Mouse (Mus musculus) E14TG2a.4 (cell line): Measurements from ENCODE around the gene Hadhb.
"Not testable (repeated sequence)": the region's sequence is repeated elsewhere in the genome, so short reads cannot be mapped to it uniquely, and the experiment has no call there.

Source experiments
- CTCF ChIP-seq: conservative IDR thresholded peaks from 2 replicates; pipeline ENCODE4 v1.5.1; 2014; ENCODE audit warnings: low read length
- NANOG ChIP-seq: IDR thresholded peaks from 2 replicates; pipeline ENCODE4 v1.6.1; 2014; ENCODE audit warnings: borderline replicate concordance, low read length, mixed read lengths

- not testable (repeated sequence) for TF ChIP-seq CTCF, NANOG
These were observed 55.7 kb downstream of the Hadhb start for GRCm38 (mm10) chr5:30210758-30211157.
